Mouse (Mus musculus) adrenal gland, postnatal 10 days (tissue): ENCODE data around the gene Zcchc24. TPM values are rescaled to one million over a fixed set of nuclear protein-coding genes. Genes with fewer than 3 reads are reported as not detected.

ENCODE experiments used
- DNase-seq: peaks from one replicate; pipeline ENCODE4 v3.0.0; 2021; ENCODE audit warnings: mixed read lengths
- total RNA-seq, 2 experiments: library from RNA; stranded (reverse); gene quantifications; 2 replicates each; pipeline ENCODE4 v1.2.3; 2021

Zcchc24 gene
- total RNA-seq, 2 experiments from 2014 or later: 40.5 to 42.0 TPM

DNA sequence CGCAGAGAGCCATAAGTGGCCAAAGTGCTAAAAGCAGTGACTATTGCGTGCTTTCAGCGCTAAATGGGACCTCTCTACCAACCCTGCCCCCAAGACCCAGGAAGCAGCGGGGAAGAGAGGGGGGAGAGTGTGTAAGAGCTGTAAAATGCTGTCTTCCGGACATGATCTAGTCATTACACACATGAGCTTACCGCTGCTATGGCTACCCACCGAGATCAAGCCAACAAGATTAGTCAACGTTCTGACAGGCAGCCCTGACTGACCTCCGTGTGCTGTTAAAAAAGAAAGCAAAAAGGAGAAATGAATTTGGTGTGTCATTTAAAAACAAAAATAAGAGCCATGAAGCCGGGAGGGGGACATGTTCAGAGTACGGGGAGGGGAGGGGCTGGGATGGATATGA lies 11.8 kb upstream of the Zcchc24 start:
- no peak for DNase-seq

DNA sequence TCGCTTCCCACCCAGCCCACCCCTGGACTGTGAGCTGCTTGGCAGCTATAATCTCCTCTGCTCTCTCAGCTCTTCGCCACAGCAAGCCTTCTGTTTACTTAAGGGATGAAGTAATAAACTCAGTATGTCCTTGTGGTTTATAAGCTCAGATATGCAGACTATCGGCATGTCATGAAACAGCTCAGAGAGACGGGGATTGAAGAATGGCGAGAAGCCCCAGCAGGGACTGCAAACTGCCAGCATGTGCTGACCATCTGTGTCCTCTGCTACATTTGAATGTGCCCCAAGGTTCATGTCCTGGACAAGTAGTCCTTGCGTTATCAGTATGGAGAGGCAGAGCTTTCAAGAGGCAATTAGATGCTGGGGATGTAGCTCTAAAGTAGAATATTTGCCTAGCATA lies 7.5 kb upstream of the Zcchc24 start:
- no peak for DNase-seq

DNA sequence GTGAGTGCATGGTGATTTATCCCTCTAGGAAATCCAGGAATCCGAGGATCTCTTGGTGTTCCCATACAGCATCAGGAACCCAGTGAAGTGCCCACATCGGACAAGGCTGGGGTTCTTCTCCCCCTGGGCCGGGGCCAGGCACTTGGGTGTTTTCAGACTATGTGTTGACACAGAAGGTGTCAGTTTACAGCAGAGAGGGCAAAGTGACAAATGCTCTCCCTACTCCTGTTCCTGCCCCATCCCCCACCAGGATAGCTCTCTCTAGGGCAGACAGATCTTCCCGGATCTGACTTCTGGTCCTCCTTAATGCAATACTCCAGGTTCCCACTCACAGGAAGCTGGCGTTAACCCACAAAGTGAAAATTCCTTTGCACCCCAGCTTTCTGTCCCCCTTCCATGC lies 5.3 kb upstream of the Zcchc24 start:
- DNase-seq: no peak

DNA sequence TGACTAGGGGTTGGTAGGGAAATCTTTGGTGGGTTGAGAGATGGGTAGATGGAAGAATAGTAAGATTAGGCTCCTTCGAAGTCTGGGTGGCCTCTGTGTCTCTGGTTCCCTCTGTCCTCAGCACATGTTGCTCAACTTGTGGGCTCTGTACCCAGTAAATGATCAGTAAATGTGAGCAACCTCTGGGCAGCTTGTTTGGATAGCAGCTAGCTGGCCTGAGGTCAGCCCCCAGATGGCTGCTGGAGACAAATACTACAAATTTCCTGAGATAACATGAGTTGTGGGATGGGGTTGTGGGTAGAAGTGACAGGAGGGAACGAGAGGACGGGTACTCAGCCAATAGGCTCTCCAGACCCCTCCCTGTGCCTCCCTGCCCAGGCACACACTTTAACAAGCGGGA lies 4.2 kb upstream of the Zcchc24 start:
- DNase-seq: no peak

DNA sequence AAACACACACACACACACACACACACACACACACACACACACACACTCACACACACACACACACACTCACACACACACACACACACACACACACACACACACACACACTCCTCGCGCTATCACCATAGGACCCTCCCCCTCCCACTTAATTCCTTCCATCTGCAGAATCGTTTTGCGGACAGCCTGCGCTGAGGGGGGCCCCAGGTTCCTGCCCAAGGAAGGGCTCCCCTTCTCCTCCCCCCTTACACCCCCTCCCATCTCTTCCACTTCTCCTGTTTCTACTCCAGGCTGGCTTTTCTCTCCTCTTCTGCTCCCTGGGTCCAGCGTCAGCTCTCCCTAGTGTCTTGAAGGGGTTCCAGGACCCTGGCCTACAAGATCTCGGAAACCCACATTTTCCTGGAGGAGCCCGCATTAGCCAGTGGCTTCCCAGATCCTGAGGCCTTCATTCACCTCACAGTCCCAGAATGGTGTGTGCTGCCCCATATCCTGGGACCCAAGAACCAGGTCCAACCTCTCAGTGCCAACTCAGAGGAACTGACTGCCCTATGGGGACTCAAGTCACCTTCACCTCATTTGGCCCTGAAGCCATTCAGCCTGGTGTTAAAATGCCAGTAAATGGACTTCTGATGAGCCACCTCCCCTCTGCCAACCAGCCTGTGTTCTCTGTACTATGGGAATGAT lies 927 bp upstream of the Zcchc24 start:
- peak; percentile 56 for DNase-seq

DNA sequence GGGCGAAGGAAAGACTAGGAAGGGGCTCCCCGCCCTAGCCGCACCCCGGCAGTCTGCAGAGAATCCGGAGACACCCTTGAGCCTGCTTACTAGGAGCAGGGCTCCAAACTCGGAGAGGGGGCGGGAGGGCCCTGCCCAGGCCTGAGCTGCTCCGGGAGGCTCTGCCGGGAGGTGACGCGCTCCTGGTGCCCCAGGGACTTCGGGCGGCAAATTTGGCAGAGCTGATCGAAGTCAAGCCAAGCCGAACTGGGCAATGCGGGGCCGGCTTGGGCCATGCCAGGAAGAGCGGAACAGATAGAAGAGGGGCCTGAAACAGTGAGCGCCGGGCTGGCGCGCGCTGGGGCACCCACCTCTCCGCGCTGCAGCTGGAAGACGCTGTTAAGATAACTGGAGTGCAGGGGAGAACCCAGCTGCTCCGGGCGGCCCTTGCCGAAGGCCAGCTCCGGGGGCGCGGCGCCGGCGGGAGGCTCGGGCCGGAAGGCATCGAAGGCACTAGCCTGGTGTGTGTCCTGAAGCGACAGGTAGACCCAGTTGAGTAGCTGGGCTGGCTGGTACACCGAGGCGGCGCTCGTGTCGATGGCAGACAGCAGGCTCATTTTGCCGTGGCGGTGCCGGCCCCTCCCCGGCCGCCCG lies 462 bp downstream of the Zcchc24 start:
- peak; percentile 84 for DNase-seq

DNA sequence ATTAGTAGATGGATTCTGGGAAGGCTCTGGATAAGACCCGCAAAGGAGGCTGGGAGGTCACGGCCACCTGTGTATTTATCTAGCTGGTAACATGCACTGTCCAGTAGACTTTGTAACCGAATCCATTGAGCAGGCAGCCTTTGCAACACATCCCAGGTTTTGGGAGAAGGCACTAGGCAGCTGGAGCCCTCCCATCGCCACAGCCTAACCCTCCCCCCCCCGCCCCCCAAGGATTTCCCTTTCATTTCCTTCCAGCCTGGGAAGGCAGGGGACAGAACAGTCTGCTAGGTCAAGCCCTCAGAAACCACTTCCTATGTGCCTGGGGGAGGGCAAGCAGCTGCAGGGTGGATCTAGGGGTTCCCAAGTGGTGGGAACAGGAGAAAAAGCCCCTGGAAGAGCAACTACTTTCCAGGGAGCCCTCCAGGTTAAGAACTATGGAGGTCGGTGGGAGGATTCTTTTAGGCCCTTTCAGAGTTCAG lies 1.1 kb downstream of the Zcchc24 start:
- no peak for DNase-seq

DNA sequence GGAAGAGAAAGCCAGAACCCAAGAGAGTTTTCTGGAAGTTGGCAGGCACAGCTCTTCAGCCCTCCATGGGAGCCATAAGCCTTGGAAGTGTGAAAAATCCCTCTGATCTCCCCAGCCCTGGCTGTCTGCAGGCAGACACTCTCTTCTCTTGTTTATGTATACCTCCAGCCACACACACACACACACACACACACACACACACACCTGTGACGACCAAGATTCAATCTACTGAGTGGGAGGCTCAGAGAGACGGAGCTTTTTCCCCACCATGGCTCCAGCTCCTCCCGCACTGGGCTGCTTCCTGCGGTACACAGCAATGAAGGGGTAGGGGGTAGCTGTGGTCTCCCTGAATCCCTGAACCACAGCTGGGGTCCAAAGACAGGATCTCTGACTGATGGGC lies 2.4 kb downstream of the Zcchc24 start:
- DNase-seq: no peak

DNA sequence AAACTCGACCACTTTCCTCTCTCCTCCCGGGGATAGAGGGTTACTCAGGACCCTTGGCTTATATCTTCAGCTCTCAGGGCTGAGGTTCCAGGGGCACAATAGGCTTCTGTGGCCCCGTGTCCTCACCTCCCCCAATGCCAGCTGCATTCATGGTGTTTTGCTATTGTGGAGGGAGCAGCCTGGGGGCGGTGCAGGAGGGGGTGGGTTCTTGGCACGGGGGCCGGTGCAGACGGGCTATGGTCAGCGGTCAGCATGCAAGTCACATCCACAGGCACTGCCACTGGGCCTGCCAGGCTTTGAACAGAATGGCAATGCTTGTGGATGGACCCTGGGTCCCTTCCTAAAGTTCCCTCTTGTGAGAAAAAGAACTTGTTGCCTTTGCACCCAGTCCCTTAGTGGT lies 2.9 kb downstream of the Zcchc24 start:
- no peak for DNase-seq

DNA sequence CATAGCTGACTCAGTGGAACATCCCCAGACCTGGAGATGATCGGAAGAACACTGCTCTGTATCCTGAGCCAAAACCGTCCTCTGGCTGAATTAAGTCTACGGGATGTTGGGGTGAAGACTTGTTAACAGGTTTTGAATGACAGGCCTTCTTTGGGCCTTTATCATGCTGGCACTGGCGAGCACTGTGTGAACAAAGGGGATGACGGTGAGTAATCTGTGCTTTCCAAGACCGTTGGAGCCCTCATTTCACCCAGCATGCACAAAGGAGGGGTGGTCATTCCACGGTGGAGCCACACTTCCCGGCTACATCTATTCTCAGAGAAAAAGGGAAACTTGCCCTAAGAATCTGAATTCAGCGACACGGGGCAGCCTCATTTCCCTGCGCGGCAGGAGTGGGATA lies 3.7 kb downstream of the Zcchc24 start:
- DNase-seq: no peak

DNA sequence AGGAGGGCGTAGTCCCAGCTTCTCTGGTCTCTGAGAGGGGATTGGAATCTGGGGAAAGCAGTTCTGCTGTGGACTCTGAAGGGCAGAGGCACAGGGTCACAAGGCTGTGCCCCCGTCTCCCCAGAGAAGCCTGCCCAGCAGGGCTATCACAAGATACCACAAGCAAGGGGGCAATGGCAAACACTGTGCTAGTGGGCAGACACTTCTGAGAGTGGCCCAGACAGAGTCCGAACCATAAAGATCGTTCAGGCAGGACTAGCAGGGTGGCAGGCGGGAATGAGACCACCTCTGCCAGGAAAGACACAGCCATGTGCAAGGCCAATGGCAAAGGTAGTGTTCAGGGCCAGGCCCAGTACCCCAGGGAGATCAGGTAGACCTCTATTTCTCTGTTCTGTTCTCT lies 7.7 kb downstream of the Zcchc24 start:
- no peak for DNase-seq

DNA sequence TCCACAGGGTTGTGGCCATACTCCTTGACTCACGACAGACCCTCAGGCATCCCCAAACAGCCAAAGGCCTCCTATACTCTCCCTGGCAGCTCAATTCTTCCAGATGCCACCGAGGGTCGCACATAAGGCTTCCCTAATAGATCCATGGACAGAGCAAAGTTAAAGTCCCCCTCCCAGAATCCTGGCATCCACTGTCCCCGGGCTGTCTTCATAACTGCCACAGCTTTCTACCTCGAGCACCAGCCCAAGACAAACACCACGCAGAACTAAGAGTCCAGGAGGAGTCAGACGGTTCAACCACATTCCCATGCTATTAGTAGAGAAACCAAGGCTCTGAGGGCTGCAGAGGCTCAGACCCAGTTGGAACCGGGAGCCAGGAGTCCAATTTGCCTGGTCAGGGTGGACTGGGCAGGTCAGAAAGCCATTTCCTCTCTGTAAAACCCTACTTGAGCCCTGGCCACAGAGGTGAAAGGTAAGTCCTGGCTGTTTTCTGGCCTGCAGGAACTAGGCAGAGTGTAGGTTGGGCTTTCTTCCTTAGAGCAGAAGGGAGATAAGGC lies 8.8 kb downstream of the Zcchc24 start:
- DNase-seq: no peak

DNA sequence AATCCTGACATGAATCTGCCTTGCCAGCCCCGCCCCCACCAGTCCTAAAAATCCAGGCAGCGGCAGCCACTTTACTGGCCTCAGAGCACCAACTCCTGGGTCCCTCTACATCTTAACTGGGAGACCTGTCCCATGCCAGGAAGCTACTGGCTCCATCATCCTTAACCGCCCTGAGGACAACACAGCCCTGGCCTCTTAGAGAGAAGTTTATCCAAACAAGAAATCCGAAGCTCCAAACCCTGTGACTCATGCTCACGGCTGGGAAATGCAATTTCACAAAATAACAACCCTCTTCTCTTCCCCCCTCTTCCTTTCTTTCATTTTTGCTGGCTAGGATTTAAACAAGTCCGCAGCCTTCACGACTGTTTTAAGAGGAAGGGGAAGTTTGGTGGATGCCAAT lies 9.3 kb downstream of the Zcchc24 start:
- no peak for DNase-seq

DNA sequence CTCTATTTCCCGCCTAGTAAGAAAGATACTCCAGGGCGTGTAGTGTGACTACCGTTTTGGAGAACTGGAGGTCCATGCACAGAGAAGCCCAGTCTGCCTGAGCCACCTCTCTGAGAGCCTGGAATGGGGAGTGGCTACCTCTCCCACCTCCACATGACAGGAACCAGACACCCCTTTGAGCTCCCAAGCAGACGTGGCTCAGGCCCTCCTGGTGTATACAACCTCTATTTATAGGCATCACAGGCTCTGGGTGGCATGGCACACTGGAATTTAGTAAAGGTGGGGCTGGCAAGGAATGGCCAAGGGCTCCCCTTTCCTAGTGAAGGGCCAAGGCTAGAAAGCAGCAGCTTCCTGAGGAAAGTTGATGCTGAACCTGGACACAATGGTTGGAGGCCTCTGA lies 10.9 kb downstream of the Zcchc24 start:
- DNase-seq: no peak

DNA sequence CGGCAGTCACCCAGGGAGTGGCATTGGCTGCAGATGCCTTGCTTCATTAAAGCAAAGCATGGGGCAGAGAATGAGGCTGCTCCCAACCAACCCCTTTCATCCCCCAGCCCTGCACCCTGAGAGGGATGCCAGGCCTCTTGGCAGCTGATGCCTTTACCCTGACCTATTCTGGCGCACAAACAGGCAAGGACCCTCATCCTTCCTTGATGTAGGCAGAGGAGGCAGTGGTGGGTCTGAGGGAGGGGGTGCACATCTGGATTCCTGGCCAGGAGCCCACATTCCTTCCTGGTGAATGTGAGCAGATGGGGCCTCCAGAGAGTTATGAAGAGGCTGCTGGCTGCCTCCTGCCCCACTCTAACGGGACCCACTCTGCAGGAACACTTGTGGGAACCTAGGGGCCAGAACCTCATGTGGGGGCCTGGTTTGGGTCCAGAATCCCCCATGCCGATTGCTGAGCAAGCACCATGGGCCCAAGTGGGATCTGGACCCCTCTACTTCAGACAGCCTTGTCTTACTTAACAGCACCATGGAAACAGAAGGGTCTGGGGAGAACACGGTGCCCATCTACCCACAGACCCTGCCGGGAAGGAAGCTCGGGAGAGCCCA lies 12.4 kb downstream of the Zcchc24 start:
- DNase-seq: no peak

DNA sequence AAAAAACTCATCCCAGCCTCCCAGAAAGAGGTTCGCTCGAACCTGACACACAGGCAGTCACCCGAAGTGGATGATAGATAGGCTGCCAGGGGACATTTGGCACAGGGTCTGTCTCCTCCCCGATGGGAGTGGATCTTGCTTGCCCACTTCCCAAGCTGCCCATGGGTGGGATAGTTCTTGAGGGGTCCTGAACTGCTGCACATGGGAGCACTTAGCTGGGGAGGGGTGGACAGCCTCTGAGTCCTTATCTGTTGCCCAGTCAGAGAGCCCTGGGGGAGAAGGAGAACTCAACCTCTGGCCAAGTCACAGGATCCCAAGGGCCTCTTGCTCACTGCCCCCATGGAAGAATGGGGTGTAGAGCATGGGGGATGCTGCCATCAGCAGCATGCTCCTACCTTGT lies 13.3 kb downstream of the Zcchc24 start:
- DNase-seq: no peak

DNA sequence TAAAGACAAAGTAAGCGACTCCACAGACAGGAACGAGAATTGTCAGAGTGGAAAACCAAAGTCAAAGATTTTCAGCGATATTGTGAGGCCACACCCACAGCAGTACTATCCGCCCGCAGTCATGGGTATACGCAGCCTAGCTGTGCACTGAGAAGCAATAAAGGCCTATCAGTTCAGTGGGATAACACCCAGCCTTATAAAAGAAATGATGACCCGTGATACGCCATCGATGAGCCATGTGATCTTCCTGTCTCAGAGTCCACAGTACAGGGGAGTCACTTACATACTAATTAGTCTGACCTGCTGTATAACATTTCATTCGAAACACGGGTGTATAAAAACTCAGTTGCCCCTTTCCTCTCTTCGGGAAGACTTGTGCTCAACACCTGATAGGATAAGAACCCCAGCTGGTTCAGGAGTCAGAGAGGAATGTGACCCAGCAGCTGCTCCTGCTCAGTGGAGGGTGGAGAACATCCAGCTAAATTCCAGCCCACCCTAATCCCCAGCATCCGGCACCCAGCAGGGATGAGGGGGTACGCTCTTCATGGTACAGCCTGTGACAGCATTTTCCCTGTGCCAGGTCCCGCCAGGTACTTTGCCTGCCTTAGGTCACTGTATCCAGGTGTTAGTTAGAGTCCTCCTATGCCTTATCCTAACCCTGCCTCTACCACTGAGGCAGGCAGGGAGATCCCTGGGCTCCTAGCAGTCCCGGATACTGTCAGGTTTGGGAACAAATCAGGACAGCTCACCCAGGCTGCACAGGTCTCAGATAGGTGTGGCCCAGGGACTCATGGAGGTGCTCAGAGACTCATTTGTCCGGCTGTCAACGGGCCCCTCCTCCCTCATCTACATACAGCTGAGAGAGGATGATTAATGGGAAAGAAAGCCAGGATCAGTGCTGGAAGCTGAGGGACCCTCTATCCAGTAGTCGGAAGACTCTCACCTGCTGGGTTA lies 14.0 kb downstream of the Zcchc24 start:
- no peak for DNase-seq

DNA sequence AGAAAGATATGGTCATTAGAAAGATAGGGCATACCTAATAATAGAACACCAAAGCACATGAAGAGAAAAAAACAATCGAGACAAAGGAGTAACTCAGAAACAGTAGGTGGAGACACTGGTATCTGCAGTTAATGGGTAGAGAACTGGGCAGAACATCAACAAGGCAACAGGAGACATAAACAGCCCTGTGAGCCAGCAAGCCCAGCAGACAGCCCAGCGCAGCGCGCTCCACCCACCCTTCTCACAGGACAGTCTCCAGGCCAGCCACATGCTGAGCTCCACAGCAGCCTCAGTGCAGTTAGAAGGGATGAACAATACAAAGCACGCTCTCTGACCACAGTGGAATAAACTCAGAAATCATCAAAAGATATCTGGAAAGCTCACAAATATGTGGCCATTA lies 15.8 kb downstream of the Zcchc24 start:
- DNase-seq: no peak

DNA sequence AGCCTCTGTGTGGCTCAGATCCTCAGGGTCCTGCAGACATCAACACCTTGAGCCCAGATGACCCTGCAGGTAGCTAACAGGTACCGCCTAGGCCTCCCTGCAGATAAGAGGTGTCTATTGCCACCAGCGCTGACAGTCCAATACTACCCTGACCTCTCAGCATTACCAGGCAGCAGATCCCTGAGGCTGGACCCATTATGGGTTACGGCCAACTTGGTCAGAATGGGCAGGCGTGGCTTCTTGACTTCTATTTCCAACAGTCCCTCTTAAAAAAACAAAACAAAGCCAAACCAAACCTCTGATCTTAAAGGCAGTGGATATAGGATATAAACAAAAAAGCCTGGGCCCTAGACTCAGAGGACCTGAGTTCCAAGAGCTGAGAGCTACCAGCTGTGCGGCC lies 17.8 kb downstream of the Zcchc24 start:
- no peak for DNase-seq

DNA sequence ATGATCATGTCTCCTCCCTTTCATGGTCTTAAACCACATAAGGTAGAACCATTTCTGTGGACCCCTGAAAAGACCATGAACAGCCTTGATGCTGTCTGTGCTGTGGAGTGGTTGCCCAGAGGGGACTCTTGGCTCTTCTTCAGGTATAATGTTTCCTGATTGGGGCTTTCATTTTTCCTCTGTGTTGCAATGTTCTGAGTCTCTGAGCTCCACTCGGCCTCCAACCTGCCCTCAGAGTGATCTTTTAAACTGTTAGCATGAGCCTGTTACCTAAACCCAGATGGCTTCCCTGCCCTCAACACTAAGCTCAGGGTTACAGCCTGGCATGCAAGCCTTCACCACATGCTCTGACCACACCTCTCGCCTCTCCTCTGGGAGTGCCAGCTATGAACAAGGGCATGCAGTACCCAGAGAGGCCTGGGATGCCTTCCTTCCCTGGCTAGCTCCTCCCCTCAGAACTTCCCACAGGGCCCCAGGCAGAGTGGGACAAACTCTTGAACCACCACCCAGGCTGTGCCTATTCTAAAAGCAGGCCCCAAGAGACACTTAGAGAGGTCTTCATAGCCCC lies 18.3 kb downstream of the Zcchc24 start:
- DNase-seq: peak; percentile 67

DNA sequence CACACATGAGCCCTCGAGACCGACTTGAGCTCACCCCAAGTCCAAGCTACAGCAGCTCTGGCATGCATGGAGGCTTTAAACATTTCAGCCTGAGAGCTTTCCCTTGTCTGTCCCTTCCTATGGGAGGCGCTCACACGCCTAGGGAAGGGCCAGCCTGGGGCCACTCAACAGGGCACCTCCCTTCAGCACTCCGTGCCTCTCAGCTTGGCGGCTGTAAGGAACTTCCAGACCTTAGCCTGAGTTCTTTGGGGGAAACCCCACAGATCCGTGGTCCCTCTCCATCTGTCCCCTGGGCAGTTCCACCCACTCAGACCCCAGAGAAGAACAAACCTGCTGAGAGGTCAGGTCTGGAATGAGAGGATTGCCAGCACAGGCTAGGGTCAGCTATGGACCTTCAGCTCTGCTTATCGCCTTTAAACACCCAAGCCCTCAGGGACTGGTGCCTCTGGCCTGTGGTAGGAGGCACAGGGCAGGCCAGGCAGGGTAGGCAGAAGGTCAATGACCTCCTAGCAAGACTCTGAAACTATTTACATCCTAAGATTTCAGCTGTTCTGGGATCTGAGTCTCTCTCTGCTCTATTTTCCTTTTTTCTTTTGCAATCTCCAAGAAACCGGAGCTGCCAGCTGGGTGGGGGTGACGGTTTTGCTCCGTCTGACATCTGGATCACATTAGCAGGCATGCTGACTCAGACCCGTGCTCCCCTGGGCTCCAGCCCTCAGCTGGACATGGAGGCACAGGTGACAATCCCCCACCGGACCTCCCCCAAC lies 19.5 kb downstream of the Zcchc24 start:
- peak; percentile 68 for DNase-seq
